Mouse (Mus musculus): Measurements from ENCODE around the gene 4930562C15Rik. TPM values are rescaled to one million over a fixed set of nuclear protein-coding genes. Genes with fewer than 3 reads are reported as not detected.

Gene 4930562C15Rik
- polyA plus RNA-seq, 1 experiment from 2014 or later = 0.71 TPM

Other genes starting within 250 kb of the 4930562C15Rik start
- 27.0 and 30.7 TPM in 2 replicates for gene Glis2, start 240.7 kb upstream of the 4930562C15Rik start, polyA plus RNA-seq (2016; fragmentation: Nextera tagmentation; extraction: Ambion mirVana)
- 108 and 113 TPM in 2 replicates for gene Pam16, start 210.4 kb upstream of the 4930562C15Rik start, polyA plus RNA-seq (2016; fragmentation: Nextera tagmentation; extraction: Ambion mirVana)
- 22.5 and 28.3 TPM in 2 replicates for gene Vasn, start 195.5 kb upstream of the 4930562C15Rik start, polyA plus RNA-seq (2016; fragmentation: Nextera tagmentation; extraction: Ambion mirVana)
- gene Dnaja3, start 195.4 kb upstream of the 4930562C15Rik start, polyA plus RNA-seq (2016; fragmentation: Nextera tagmentation; extraction: Ambion mirVana) = 64.1 and 70.2 TPM in 2 replicates
- 21.8 and 22.9 TPM in 2 replicates for gene Coro7, start 155.6 kb upstream of the 4930562C15Rik start, polyA plus RNA-seq (2016; fragmentation: Nextera tagmentation; extraction: Ambion mirVana)
- 264 and 277 TPM in 2 replicates for gene Nmral1, start 116.1 kb upstream of the 4930562C15Rik start, polyA plus RNA-seq (2016; fragmentation: Nextera tagmentation; extraction: Ambion mirVana)
- 93.7 and 101 TPM in 2 replicates for gene Hmox2, start 109.1 kb upstream of the 4930562C15Rik start, polyA plus RNA-seq (2016; fragmentation: Nextera tagmentation; extraction: Ambion mirVana)
- 112 TPM in 2 replicates for gene Cdip1, start 45.1 kb upstream of the 4930562C15Rik start, polyA plus RNA-seq (2016; fragmentation: Nextera tagmentation; extraction: Ambion mirVana)
- gene Ubald1, start 44.9 kb downstream of the 4930562C15Rik start, polyA plus RNA-seq (2016; fragmentation: Nextera tagmentation; extraction: Ambion mirVana) = 43.6 and 43.8 TPM in 2 replicates
- 68.0 and 84.5 TPM in 2 replicates for gene Mgrn1, start 50.8 kb downstream of the 4930562C15Rik start, polyA plus RNA-seq (2016; fragmentation: Nextera tagmentation; extraction: Ambion mirVana)
- gene Nudt16l1, start 103.3 kb downstream of the 4930562C15Rik start, polyA plus RNA-seq (2016; fragmentation: Nextera tagmentation; extraction: Ambion mirVana) = 156 and 167 TPM in 2 replicates
- 43.6 and 55.6 TPM in 2 replicates for gene Anks3, start 128.8 kb downstream of the 4930562C15Rik start, polyA plus RNA-seq (2016; fragmentation: Nextera tagmentation; extraction: Ambion mirVana)
- gene Sept12, start 162.4 kb downstream of the 4930562C15Rik start, polyA plus RNA-seq (2016; fragmentation: Nextera tagmentation; extraction: Ambion mirVana) = not detected in 2 replicates
- gene Smim22, start 171.9 kb downstream of the 4930562C15Rik start, polyA plus RNA-seq (2016; fragmentation: Nextera tagmentation; extraction: Ambion mirVana) = 1.6 and 2.2 TPM in 2 replicates
- 56.9 and 70.7 TPM in 2 replicates for gene Rogdi, start 178.1 kb downstream of the 4930562C15Rik start, polyA plus RNA-seq (2016; fragmentation: Nextera tagmentation; extraction: Ambion mirVana)
- 191 and 204 TPM in 2 replicates for gene Glyr1, start 214.4 kb downstream of the 4930562C15Rik start, polyA plus RNA-seq (2016; fragmentation: Nextera tagmentation; extraction: Ambion mirVana)
- gene Ubn1, start 214.6 kb downstream of the 4930562C15Rik start, polyA plus RNA-seq (2016; fragmentation: Nextera tagmentation; extraction: Ambion mirVana) = 19.1 and 22.7 TPM in 2 replicates